Comparison of ENCODE assay signal across 8 mouse cellular contexts in genomic region chr3:142881872-142882623, GRCm38 (mm10). TPM values are rescaled to one million over a fixed set of nuclear protein-coding genes. Genes with fewer than 3 reads are reported as not detected.
DNase-seq lines count a peak whose midpoint lies in the region; ATAC-seq and TF ChIP-seq lines count a peak whose summit lies in the region.

Pkn2 (minus strand) TSS chr3:142882004.

- H3K9me3 ChIP-seq in megakaryocyte, embryonic 14.5 days, result no peaks in the 10 kb centered on the region

- peak within 1 kb of the TSS; percentile 76; the same call in 1 of the 2 replicates for H3K27ac ChIP-seq in cortical plate, adult 2 months (ENCODE audit: insufficient read depth, low read length)

- TF ChIP-seq CTCF in cortical plate, adult 2 months (IDR thresholded peaks at IDR 0.05; ENCODE audit: extremely low read depth, insufficient read depth, low read length), result no peak

- H3K4me1 ChIP-seq in cortical plate, adult 2 months (ENCODE audit: control insufficient read depth, insufficient read depth, low read length), result no peaks in the 10 kb centered on the region
- peaks cover 29% of the 10 kb centered on the region for H3K4me1 ChIP-seq in megakaryocyte, embryonic 14.5 days

- no peaks in the 10 kb centered on the region for H3K36me3 ChIP-seq in megakaryocyte, embryonic 14.5 days (replicated peaks; ENCODE audit: low read length)

- H3K27me3 ChIP-seq in megakaryocyte, embryonic 14.5 days (replicated peaks), result no peaks in the 10 kb centered on the region

- peak; percentile 99 for DNase-seq in gastrocnemius, adult 8-10 months (ENCODE audit: low spot score in 2 of 2)
- DNase-seq in hindlimb bud, embryonic 11.5 days (ENCODE audit: extremely low spot score, low read depth, low spot score), result peak; percentile 74
- peak; percentile 93 to 99 for DNase-seq in left cerebral cortex, adult 8-10 months (ENCODE audit: low spot score in 2 of 2)
- DNase-seq in right cerebral cortex, postnatal 10 days (ENCODE audit: low spot score in 2 of 2), result peak; percentile 98 to 99
- DNase-seq in urinary bladder, postnatal 25 days (ENCODE audit: low spot score), result peak; percentile 99

- H3K4me3 ChIP-seq in cortical plate, adult 2 months (ENCODE audit: insufficient read depth, low read length), result peak within 1 kb of the TSS; percentile 54
- H3K4me3 ChIP-seq in megakaryocyte, embryonic 14.5 days (replicated peaks), result peak within 1 kb of the TSS; percentile 96

- peak; percentile 84 for ATAC-seq in activated CD4-positive, CD25-positive, alpha-beta regulatory T cell, adult 4 months

- peak; percentile 54; the same call in 1 of the 2 replicates for TF ChIP-seq POLR2A in cortical plate, adult 2 months (IDR thresholded peaks at IDR 0.05; ENCODE audit: extremely low read depth, insufficient read depth, low read length)

RNA-seq across cellular contexts. Expression of gene Pkn2, which starts in this region (rescaled TPM):
- 10 to 100 TPM; 11.3 to 12.7 TPM for polyA plus RNA-seq in activated CD4-positive, CD25-positive, alpha-beta regulatory T cell, adult 4 months (2017; shearing (Covaris generic))
- polyA plus RNA-seq in cortical plate, adult 2 months (2012; rRNA removed), result 12.1 TPM in 2 replicates
- 10 to 100 TPM; 46.9 to 58.3 (median 49.8) TPM for total RNA-seq in gastrocnemius, adult 8-10 months (2022)
- total RNA-seq in left cerebral cortex, adult 8-10 months (2022), result 10 to 100 TPM; 29.0 to 35.1 (median 32.8) TPM
- polyA plus RNA-seq in megakaryocyte, embryonic 14.5 days (2012; ENCODE audit: insufficient read depth, low replicate concordance), result 8.2 and 23.6 TPM in 2 replicates

Comparison
In these comparisons a context has a peak if more than half of its experiments do, and no peak if none do; other contexts are left out.
1. Peak in every context shown above with its lines: DNase-seq, ATAC-seq, H3K4me3 ChIP-seq and H3K27ac ChIP-seq.